Mouse (Mus musculus) erythroblast, embryonic 14.5 days (primary cell): ENCODE measurements around the gene Nav1.

Experiments
- GATA1 ChIP-seq: IDR thresholded peaks from 2 replicates; pipeline ENCODE4 v1.6.1; 2012; ENCODE audit warnings: low read length, inconsistent platforms, mixed read lengths
- TAL1 ChIP-seq: IDR thresholded peaks from 3 replicates; pipeline ENCODE4 v1.6.1; 2012; ENCODE audit warnings: low read length, inconsistent platforms, mixed read lengths

DNA sequence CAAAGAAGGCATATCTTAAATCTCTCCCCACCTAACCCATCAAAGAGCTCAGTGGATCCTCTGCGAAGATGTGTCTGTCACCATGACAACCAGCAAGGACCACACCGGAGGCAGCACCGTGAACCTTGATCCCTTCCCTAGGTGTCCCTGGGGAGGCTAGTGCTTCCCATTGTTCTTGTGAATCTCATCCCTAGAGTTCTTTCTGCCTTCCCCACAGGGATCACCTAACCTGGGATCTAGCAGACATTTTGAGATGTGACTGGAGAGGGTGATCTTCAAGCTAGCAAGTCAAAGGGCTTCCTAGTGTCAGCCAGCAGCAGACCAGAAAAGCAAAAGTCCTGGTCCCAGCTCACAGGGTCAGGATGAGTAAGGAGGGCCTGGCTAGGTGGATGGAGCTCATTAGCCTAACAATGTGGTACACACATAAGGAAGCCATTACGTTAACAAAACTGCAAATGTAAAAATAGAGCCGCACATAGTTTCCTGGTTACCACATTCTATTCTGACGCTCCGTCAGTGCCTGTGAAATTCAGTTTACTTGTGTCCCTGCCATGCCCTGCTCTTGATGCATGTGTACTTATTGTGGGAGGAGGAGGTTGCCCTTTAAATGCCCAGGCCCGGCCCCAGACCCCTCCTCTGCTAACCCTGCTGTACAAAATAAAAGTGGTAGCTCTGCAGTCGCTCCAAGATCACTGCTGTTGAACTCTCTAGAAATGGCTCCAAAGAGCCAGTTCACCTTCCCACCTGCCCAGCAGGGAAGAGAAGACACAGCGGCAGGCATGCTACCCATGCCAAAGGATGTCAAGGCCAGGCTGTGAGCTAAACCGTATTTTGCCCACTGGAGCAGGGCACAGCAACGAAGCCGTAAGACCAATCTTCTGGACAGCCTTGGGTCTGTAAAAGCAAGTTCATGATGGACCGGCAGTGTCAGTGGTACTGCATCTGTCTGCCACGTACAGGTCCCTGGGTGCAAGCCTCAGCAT lies 6.8 kb downstream of the Nav1 start:
- no peak for TF ChIP-seq GATA1
- TF ChIP-seq TAL1: no peak
